Mouse (Mus musculus): ENCODE measurements around the gene Rabep1.

DNA sequence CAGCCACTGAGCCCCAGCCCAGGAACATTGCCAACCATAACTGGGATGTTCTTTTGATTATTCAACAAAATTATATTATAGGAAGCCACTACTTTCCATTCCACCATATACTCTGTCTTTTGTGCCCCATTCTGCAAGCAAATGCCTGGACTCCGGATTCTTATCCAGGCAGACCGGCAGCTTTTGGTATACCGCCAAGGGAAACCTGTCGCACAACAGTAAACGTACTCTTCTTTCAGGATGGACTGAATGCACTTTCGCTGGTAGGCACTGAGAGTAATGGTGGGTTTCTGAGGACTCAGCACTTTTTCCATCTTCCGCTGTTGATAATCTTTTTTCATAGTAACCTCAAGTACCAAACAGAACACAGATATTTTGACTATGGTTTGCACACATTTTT, 99.1 kb downstream of the Rabep1 start:
- no peak for TF ChIP-seq CTCF (IDR thresholded peaks at IDR 0.05; ENCODE audit: control insufficient read depth, insufficient read depth, insufficient read length)
- TF ChIP-seq USF1 (IDR thresholded peaks at IDR 0.05; ENCODE audit: low read depth), result no peak
- no peak for TF ChIP-seq MYOG (IDR thresholded peaks at IDR 0.05; ENCODE audit: control insufficient read depth, extremely low read depth, insufficient read length)
